Mouse (Mus musculus): ENCODE data around the gene Kdm8. TPM values are rescaled to one million over a fixed set of nuclear protein-coding genes. Genes with fewer than 3 reads are reported as not detected.
A peak's percentile ranks its signal among the peaks of the same experiment; 100 is the strongest.

Gene Kdm8
- polyA plus RNA-seq, 1 experiment from 2014 or later = 8.3 TPM

GRCm38 (mm10) chr7:125442323-125442722 is 2.2 kb upstream of the Kdm8 start:
- no peak overlapping the region for H3K4me2 ChIP-seq (replicated peaks; ENCODE audit: low read depth, low read length)
- H3K27me3 ChIP-seq (ENCODE audit: control insufficient read depth, insufficient read depth, low read length) = no peaks in the 10 kb centered on the region
- H3K9me3 ChIP-seq (ENCODE audit: control insufficient read depth, low read length) = no peaks in the 10 kb centered on the region
- no peak for DNase-seq (ENCODE audit: low spot score)
- 80% methylated on average over 4 of the region's 4 CpGs for WGBS
- no peak overlapping the region for H3K27ac ChIP-seq (ENCODE audit: low read depth, low read length)
- H3K36me3 ChIP-seq (ENCODE audit: control insufficient read depth, insufficient read depth, low read length) = no peaks in the 10 kb centered on the region
- H3K9ac ChIP-seq (ENCODE audit: low read depth, low read length) = no peak overlapping the region
- H3K4me3 ChIP-seq (ENCODE audit: low read depth, low read length) = no peak overlapping the region
- no peaks in the 10 kb centered on the region; the same call in 1 of the 2 replicates for H3K4me1 ChIP-seq (replicated peaks; ENCODE audit: control insufficient read depth, insufficient read depth, low read length)
- no peak for ATAC-seq (ENCODE audit: low FRiP score)

DNA sequence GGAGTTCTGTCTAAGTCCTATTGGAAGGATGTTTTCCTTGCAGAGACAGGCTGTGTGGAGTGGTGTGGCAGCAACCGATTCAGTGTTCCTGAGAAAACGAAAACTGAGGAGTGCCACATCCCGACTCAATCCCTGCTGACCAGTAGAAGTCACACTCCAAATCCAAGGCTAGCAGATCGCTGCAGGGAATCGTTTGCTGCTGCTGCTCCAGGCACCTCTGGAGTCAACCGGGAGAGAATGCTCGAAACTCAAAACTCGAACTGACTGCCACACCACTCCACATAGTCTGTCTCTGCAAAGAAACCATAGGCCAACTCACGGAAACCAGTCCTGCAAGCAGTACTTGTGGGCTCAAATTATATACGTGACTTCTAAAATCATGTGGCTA is 406 bp upstream of the Kdm8 start:
- H3K4me3 ChIP-seq (ENCODE audit: low read depth, low read length) = peak overlapping the region; percentile 58
- H3K27me3 ChIP-seq (ENCODE audit: control insufficient read depth, insufficient read depth, low read length) = no peaks in the 10 kb centered on the region
- DNase-seq (ENCODE audit: low spot score) (no peak), ATAC-seq (ENCODE audit: low FRiP score) (0 out of 2 replicates have a peak, but pooled peaks have one; percentile 2)
- peak overlapping the region; percentile 76 for H3K4me2 ChIP-seq (replicated peaks; ENCODE audit: low read depth, low read length)
- WGBS = 32% methylated on average over 10 of the region's 10 CpGs
- H3K27ac ChIP-seq (ENCODE audit: low read depth, low read length) = 0 out of 2 replicates have a peak overlapping the region, but pooled peaks have one; percentile 96
- H3K4me1 ChIP-seq (replicated peaks; ENCODE audit: control insufficient read depth, insufficient read depth, low read length) = no peaks in the 10 kb centered on the region; the same call in 1 of the 2 replicates
- no peaks in the 10 kb centered on the region for H3K36me3 ChIP-seq (ENCODE audit: control insufficient read depth, insufficient read depth, low read length)
- peak overlapping the region; percentile 85 for H3K9ac ChIP-seq (ENCODE audit: low read depth, low read length)
- H3K9me3 ChIP-seq (ENCODE audit: control insufficient read depth, low read length) = no peaks in the 10 kb centered on the region

- DNase-seq (ENCODE audit: low spot score) = no peak
- Histone ChIP-seq H3K4me1 (replicated peaks; ENCODE audit: control insufficient read depth, insufficient read depth, low read length) (no peaks in the 10 kb centered on the region; the same call in 1 of the 2 replicates), H3K27ac (ENCODE audit: low read depth, low read length) (no peak overlapping the region), H3K9ac (ENCODE audit: low read depth, low read length) (no peak overlapping the region), H3K27me3 (ENCODE audit: control insufficient read depth, insufficient read depth, low read length) (no peaks in the 10 kb centered on the region), H3K4me3 (ENCODE audit: low read depth, low read length) (no peak overlapping the region), H3K4me2 (replicated peaks; ENCODE audit: low read depth, low read length) (no peak overlapping the region), H3K9me3 (ENCODE audit: control insufficient read depth, low read length) (no peaks in the 10 kb centered on the region), H3K36me3 (ENCODE audit: control insufficient read depth, insufficient read depth, low read length) (no peaks in the 10 kb centered on the region)
- WGBS = 75% methylated on average over 1 of the region's 1 CpGs
- ATAC-seq (ENCODE audit: low FRiP score) = no peak
Measured at GRCm38 (mm10) chr7:125450678-125451077, 6.2 kb downstream of the Kdm8 start.

DNA sequence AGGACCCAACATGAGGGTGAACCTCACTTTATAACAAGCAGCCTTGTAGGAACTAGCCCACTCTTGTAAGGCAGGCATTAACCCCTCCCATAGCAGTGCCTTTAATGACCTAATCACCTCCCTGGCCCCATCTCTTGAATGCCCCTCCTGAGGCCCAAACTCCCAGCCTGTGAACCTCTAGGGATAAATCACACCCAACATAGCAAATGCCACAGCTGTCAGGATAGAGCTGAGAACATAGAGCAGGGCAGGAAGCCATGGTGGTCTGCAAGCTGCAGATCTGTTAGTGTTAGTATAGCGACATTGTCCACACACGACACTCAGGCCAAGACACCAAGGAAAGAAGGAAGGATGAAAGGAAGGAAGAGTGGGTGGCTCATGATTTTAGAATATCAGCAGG is 6.6 kb downstream of the Kdm8 start:
- no peak for DNase-seq (ENCODE audit: low spot score)
- no peaks in the 10 kb centered on the region for H3K36me3 ChIP-seq (ENCODE audit: control insufficient read depth, insufficient read depth, low read length)
- no peaks in the 10 kb centered on the region for H3K27me3 ChIP-seq (ENCODE audit: control insufficient read depth, insufficient read depth, low read length)
- H3K27ac ChIP-seq (ENCODE audit: low read depth, low read length) = no peak overlapping the region
- H3K4me1 ChIP-seq (replicated peaks; ENCODE audit: control insufficient read depth, insufficient read depth, low read length) = no peaks in the 10 kb centered on the region
- no peak overlapping the region for H3K4me2 ChIP-seq (replicated peaks; ENCODE audit: low read depth, low read length)
- ATAC-seq (ENCODE audit: low FRiP score) = no peak
- H3K9ac ChIP-seq (ENCODE audit: low read depth, low read length) = no peak overlapping the region
- H3K9me3 ChIP-seq (ENCODE audit: control insufficient read depth, low read length) = no peaks in the 10 kb centered on the region
- no peak overlapping the region for H3K4me3 ChIP-seq (ENCODE audit: low read depth, low read length)
- WGBS = 91% methylated on average over 2 of the region's 2 CpGs

DNA sequence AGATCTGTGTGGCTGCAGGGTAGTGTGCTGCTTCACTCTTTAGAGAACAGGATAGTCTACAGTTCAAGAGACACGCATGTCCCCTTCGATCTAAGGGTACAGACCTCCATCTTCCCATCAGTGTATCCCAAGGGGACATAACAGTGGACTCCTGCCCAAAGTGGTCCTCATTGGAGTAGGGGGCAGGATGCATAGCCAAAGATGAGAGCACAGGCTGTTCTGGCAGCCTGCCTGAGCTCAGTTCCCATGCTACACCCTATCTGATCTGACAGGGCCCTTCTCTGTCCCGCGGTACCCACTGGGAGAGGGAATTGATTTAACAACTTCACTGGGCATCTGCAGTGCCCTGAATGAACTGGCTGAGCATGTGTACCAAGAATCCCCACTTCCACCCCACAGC is 9.2 kb downstream of the Kdm8 start:
- Histone ChIP-seq H3K4me2 (replicated peaks; ENCODE audit: low read depth, low read length) (no peak overlapping the region), H3K27ac (ENCODE audit: low read depth, low read length) (no peak overlapping the region), H3K4me3 (ENCODE audit: low read depth, low read length) (no peak overlapping the region), H3K4me1 (replicated peaks; ENCODE audit: control insufficient read depth, insufficient read depth, low read length) (no peaks in the 10 kb centered on the region), H3K9ac (ENCODE audit: low read depth, low read length) (no peak overlapping the region), H3K36me3 (ENCODE audit: control insufficient read depth, insufficient read depth, low read length) (no peaks in the 10 kb centered on the region), H3K27me3 (ENCODE audit: control insufficient read depth, insufficient read depth, low read length) (no peaks in the 10 kb centered on the region), H3K9me3 (ENCODE audit: control insufficient read depth, low read length) (no peaks in the 10 kb centered on the region)
- DNase-seq (ENCODE audit: low spot score) (no peak), ATAC-seq (ENCODE audit: low FRiP score) (no peak)
- WGBS = 98% methylated on average over 4 of the region's 4 CpGs

DNA sequence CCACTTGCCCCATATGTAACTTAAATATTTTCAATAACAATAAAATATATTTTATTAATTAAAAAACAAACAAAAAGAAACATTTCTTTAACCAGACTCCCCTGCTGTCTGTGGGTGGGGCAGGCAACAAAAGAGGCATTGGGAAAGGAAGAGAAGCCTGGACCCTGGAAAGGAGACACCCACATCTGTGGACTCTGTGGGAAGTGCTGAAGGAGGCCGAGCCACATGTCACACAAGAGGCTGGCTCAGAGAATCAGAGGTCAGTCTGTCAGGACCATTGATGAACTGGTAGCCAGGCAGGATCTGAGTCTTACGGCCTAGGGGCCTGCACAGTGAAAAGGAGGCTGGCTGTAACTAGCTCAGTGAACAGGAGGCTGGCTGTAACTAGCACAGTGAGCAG is 17.7 kb downstream of the Kdm8 start:
- Histone ChIP-seq H3K4me1 (replicated peaks; ENCODE audit: control insufficient read depth, insufficient read depth, low read length) (no peaks in the 10 kb centered on the region), H3K9me3 (ENCODE audit: control insufficient read depth, low read length) (no peaks in the 10 kb centered on the region), H3K4me3 (ENCODE audit: low read depth, low read length) (no peak overlapping the region), H3K36me3 (ENCODE audit: control insufficient read depth, insufficient read depth, low read length) (peaks cover 2% of the 10 kb centered on the region; the same call in 1 of the 2 replicates), H3K9ac (ENCODE audit: low read depth, low read length) (no peak overlapping the region), H3K27ac (ENCODE audit: low read depth, low read length) (no peak overlapping the region), H3K27me3 (ENCODE audit: control insufficient read depth, insufficient read depth, low read length) (no peaks in the 10 kb centered on the region), H3K4me2 (replicated peaks; ENCODE audit: low read depth, low read length) (no peak overlapping the region)
- no peak for DNase-seq (ENCODE audit: low spot score)
- no peak for ATAC-seq (ENCODE audit: low FRiP score)
- WGBS = 39% methylated on average over 2 of the region's 2 CpGs

- Histone ChIP-seq H3K9me3 (ENCODE audit: control insufficient read depth, low read length) (no peaks in the 10 kb centered on the region), H3K27me3 (ENCODE audit: control insufficient read depth, insufficient read depth, low read length) (no peaks in the 10 kb centered on the region), H3K9ac (ENCODE audit: low read depth, low read length) (no peak overlapping the region), H3K4me2 (replicated peaks; ENCODE audit: low read depth, low read length) (no peak overlapping the region), H3K4me3 (ENCODE audit: low read depth, low read length) (no peak overlapping the region), H3K27ac (ENCODE audit: low read depth, low read length) (no peak overlapping the region), H3K4me1 (replicated peaks; ENCODE audit: control insufficient read depth, insufficient read depth, low read length) (no peaks in the 10 kb centered on the region), H3K36me3 (ENCODE audit: control insufficient read depth, insufficient read depth, low read length) (peaks cover 2% of the 10 kb centered on the region; the same call in 1 of the 2 replicates)
- DNase-seq (ENCODE audit: low spot score) (peak; percentile 83), ATAC-seq (ENCODE audit: low FRiP score) (peak; percentile 28; the same call in 1 of the 2 replicates)
- WGBS = 30% methylated on average over 5 of the region's 5 CpGs
Measured at GRCm38 (mm10) chr7:125469937-125470336, 25.5 kb downstream of the Kdm8 start.

GRCm38 (mm10) chr7:125470901-125471300 is 26.4 kb downstream of the Kdm8 start:
- no peak overlapping the region for H3K4me2 ChIP-seq (replicated peaks; ENCODE audit: low read depth, low read length)
- no peak overlapping the region for H3K9ac ChIP-seq (ENCODE audit: low read depth, low read length)
- WGBS = 95% methylated on average over 4 of the region's 4 CpGs
- no peaks in the 10 kb centered on the region for H3K27me3 ChIP-seq (ENCODE audit: control insufficient read depth, insufficient read depth, low read length)
- H3K9me3 ChIP-seq (ENCODE audit: control insufficient read depth, low read length) = no peaks in the 10 kb centered on the region
- no peak overlapping the region for H3K27ac ChIP-seq (ENCODE audit: low read depth, low read length)
- H3K4me3 ChIP-seq (ENCODE audit: low read depth, low read length) = no peak overlapping the region
- no peaks in the 10 kb centered on the region; the same call in 1 of the 2 replicates for H3K36me3 ChIP-seq (ENCODE audit: control insufficient read depth, insufficient read depth, low read length)
- DNase-seq (ENCODE audit: low spot score) (no peak), ATAC-seq (ENCODE audit: low FRiP score) (no peak)
- H3K4me1 ChIP-seq (replicated peaks; ENCODE audit: control insufficient read depth, insufficient read depth, low read length) = no peaks in the 10 kb centered on the region; the same call in 1 of the 2 replicates

DNA sequence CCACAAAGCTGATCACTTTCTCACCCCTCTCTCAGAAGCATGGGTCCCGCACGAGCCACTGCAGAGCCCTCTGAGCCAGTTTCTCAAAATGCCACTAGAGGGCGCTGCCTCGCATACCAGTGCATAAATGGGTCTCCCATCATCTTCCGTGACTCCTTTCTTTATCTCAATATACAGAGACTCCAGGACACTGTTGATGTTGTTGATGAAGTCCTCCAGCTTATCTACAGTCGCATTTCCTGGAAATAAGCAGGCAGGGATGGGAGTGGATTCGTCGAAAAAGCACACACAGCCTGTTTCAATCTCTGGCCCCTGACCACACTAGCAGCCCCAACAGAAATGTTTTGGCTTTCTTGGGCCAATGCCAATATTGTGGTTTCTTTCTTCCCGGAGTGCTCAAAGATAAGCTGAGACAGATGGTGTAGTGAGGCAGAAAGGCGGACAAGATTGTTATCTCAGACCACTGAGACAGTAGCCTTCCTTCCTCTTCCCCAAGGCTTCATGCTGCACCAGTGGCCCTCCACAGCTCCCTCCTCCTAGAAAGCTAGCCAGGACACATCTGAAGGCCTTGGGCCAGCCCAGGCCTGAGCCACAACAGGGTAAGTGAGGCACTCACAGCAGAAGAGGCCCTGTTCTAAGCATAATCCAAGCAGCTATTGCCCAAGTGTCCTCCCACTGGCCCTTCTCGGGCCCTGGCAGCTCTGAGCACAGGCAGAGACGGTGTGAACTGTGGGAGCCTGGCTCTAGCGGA is 27.7 kb downstream of the Kdm8 start:
- peak; percentile 56 for ATAC-seq (ENCODE audit: low FRiP score)
- H3K27ac ChIP-seq (ENCODE audit: low read depth, low read length) = no peak overlapping the region
- no peak overlapping the region for H3K4me2 ChIP-seq (replicated peaks; ENCODE audit: low read depth, low read length)
- H3K9ac ChIP-seq (ENCODE audit: low read depth, low read length) = 0 out of 2 replicates have a peak overlapping the region, but pooled peaks have one; percentile 15
- no peaks in the 10 kb centered on the region for H3K9me3 ChIP-seq (ENCODE audit: control insufficient read depth, low read length)
- WGBS = 27% methylated on average over 13 of the region's 13 CpGs
- H3K4me1 ChIP-seq (replicated peaks; ENCODE audit: control insufficient read depth, insufficient read depth, low read length) = no peaks in the 10 kb centered on the region; the same call in 1 of the 2 replicates
- H3K36me3 ChIP-seq (ENCODE audit: control insufficient read depth, insufficient read depth, low read length) = no peaks in the 10 kb centered on the region
- DNase-seq (ENCODE audit: low spot score) = peak; percentile 87
- H3K4me3 ChIP-seq (ENCODE audit: low read depth, low read length) = no peak overlapping the region
- no peaks in the 10 kb centered on the region for H3K27me3 ChIP-seq (ENCODE audit: control insufficient read depth, insufficient read depth, low read length)
